Mouse (Mus musculus): ENCODE results near the gene Arih1.

DNA sequence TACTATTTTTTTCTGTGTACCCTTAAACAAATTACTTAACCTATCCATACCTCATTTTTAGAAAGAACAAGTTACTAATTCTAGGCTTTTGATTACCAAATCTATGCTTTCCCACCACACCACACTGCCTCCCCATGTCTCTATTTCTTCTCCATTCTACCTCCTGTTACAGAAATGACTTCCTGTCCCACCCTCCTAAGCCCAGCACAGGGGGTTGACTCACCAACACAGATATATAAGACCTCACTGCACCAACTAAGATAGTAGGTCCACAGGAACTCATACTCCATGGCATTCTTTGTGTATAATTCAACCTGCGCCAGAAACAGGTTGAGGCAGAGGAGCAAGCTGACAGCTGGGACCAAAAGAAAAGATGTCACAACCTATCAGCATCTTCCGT is 33.0 kb upstream of the Arih1 start:
- no peak for TF ChIP-seq ZC3H11A (IDR thresholded peaks at IDR 0.05; ENCODE audit: borderline replicate concordance, low read depth, low read length)
- no peak for TF ChIP-seq ZNF384 (IDR thresholded peaks at IDR 0.05; ENCODE audit: low read depth, low read length)
